Mouse (Mus musculus) forebrain, embryonic 11.5 days (tissue): ENCODE data around the gene Opcml. TPM values are rescaled to one million over a fixed set of nuclear protein-coding genes. Genes with fewer than 3 reads are reported as not detected.

Source experiments
- ATAC-seq: fragments of 200-750 bp; cut with Nextera tagmentation; replicated peaks from 2 replicates; pipeline ENCODE4 v1.8.0; 2017; ENCODE audit warnings: moderate TSS enrichment; ENCODE audit not compliant: low FRiP score
- DNase-seq: peaks from one replicate; pipeline ENCODE4 v3.0.0-alpha.2; 2017; ENCODE audit warnings: low spot score
- H3K27ac ChIP-seq: fragments of 300-500 bp; sonication (generic); 2 replicates; pipeline ENCODE4 v1.5.1; 2014; ENCODE audit warnings: low read depth, low read length
- H3K27me3 ChIP-seq: fragments of 300-500 bp; sonication (generic); 2 replicates; pipeline ENCODE4 v1.6.1; 2014; ENCODE audit warnings: mild to moderate bottlenecking, low read length, mixed read lengths; ENCODE audit not compliant: control insufficient read depth, insufficient read depth
- H3K36me3 ChIP-seq: fragments of 300-500 bp; sonication (generic); 2 replicates; pipeline ENCODE4 v1.6.1; 2014; ENCODE audit warnings: mild to moderate bottlenecking, low read length, moderate library complexity, mixed read lengths; ENCODE audit not compliant: control insufficient read depth, insufficient read depth
- H3K4me1 ChIP-seq: fragments of 300-500 bp; sonication (generic); replicated peaks from 2 replicates; pipeline ENCODE4 v1.6.1; 2014; ENCODE audit warnings: low read length, mixed read lengths; ENCODE audit not compliant: control insufficient read depth, insufficient read depth
- H3K4me2 ChIP-seq: fragments of 300-500 bp; sonication (generic); 2 replicates; pipeline ENCODE4 v1.6.1; 2014; ENCODE audit warnings: low read depth, mild to moderate bottlenecking, low read length, moderate library complexity, mixed read lengths; ENCODE audit not compliant: severe bottlenecking
- H3K4me3 ChIP-seq: fragments of 300-500 bp; sonication (generic); 2 replicates; pipeline ENCODE4 v1.5.1; 2014; ENCODE audit warnings: low read depth, low read length
- H3K9ac ChIP-seq: fragments of 300-500 bp; sonication (generic); 2 replicates; pipeline ENCODE4 v1.6.1; 2014; ENCODE audit warnings: low read length
- H3K9me3 ChIP-seq: fragments of 300-500 bp; sonication (generic); 2 replicates; pipeline ENCODE4 v1.6.1; 2016; ENCODE audit warnings: low read length, mixed read lengths; ENCODE audit not compliant: control insufficient read depth
- WGBS: fragments of 180-500 bp; shearing (Covaris S2); extraction: QIAGEN DNeasy Blood & Tissue Kit; methylation state at CpG from one replicate; pipeline ENCODE4 v1.1.7; 2014; 5-methylcytosine and 5-hydroxymethylcytosine counted together
- polyA plus RNA-seq: library from polyadenylated mRNA; unstranded; fragments of >200 nt; fragmentation: Nextera tagmentation; extraction: Ambion mirVana; gene quantifications from 2 replicates; pipeline ENCODE4 v1.2.1, GENCODE M21; 2014

The Opcml gene
- polyA plus RNA-seq, 1 experiment from 2014 or later, result 2.4 TPM

DNA sequence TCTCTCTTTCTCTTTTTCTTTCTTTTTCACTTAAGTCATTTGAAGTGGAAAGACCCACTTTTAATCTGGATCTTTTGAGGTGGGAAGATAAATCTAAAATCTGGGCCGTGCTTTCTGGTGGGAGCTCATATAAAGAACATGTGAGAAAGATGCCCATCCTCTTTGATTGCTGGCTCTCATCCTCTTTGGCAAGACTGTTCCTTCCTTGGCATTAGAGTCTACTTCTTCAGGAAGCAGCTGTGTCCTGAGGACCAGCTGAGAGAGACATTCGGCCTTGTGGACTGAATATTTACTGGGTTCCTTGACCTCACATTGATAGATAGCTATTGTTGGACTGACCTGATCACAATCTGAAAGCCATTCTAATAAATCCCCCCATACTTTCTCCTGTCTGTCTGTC, 331.3 kb downstream of the Opcml start:
- Histone ChIP-seq H3K9me3 (no peaks in the 10 kb centered on the region), H3K9ac (no peak overlapping the region), H3K4me3 (no peak overlapping the region), H3K27me3 (no peaks in the 10 kb centered on the region), H3K4me1 (no peaks in the 10 kb centered on the region), H3K36me3 (no peaks in the 10 kb centered on the region), H3K4me2 (no peak overlapping the region), H3K27ac (no peak overlapping the region)
- DNase-seq (no peak), ATAC-seq (no peak)
- 77% methylated on average over 2 of the region's 2 CpGs for WGBS

DNA sequence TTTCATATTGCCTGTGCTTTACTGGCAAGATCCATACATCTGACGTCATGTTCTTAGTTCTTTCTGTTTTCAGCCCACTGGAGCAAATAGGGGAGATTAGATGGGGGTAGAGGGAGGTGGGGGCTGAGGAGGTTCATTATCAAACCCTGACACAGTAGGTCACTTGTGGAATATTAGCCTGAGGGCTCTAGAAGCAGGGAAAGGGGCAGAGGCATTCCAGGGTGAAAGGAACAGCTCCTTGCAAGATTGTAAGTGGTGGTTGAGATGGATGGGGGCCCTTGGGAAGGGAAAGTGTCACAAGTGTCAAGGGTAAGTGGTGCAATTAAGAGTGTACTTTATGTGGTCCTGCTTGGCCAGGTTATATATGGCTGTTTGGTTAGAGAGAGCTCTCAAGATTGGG, 338.2 kb downstream of the Opcml start:
- no peaks in the 10 kb centered on the region for H3K4me1 ChIP-seq
- no peak for ATAC-seq
- 24% methylated on average over 1 of the region's 1 CpGs for WGBS

DNA sequence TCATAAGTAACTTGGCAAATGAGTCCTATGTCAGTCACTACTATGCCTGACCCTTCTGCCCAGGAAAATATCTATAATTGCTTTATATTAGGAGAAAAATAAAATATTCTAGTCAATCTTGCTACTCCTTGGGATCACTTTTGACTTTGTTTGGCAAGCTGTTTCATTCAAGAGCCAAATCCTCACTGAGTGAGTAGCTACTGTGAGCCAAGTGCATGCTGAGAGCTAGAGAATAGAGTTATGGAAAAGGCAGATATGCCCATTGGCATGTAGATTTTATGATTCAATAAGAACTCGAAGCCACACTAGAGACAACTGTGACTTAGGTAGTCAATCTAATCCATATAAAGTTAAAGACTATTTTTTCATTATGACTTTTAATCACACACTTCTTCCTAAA, 340.9 kb downstream of the Opcml start:
- Histone ChIP-seq H3K4me1 (no peaks in the 10 kb centered on the region; the same call in 1 of the 2 replicates), H3K9me3 (no peaks in the 10 kb centered on the region), H3K27me3 (no peaks in the 10 kb centered on the region), H3K4me2 (no peak overlapping the region), H3K9ac (no peak overlapping the region), H3K36me3 (no peaks in the 10 kb centered on the region), H3K4me3 (no peak overlapping the region), H3K27ac (no peak overlapping the region)
- ATAC-seq (no peak), DNase-seq (no peak)
- 96% methylated on average over 1 of the region's 1 CpGs for WGBS

More for the DNA sequence above, 338.2 kb downstream of the Opcml start:
- H3K36me3 ChIP-seq, result no peaks in the 10 kb centered on the region
- H3K4me2 ChIP-seq, result no peak overlapping the region
- no peaks in the 10 kb centered on the region for H3K27me3 ChIP-seq
- no peaks in the 10 kb centered on the region for H3K9me3 ChIP-seq
- no peak overlapping the region for H3K27ac ChIP-seq
- H3K9ac ChIP-seq, result no peak overlapping the region
- DNase-seq, result no peak
- H3K4me3 ChIP-seq, result no peak overlapping the region

DNA sequence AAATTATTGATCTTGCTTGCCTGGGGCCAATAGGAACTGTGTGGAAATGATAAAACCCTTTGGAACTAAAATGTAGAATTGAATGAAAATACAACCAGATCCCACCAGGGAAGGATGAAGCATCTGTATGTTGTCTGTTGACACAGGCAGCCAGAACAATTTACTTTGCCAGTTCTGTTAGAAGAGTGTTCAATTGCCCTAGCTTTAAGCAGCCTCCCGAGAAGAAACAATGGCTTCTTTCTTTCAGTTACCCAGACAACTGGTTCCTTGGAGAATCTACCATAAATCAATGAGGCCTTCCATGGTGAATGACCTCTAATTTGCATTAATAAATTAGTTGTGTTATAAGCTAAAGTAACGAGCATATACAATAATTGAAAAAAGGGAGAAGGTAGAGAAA, 346.0 kb downstream of the Opcml start:
- H3K27ac ChIP-seq, result no peak overlapping the region
- no peak overlapping the region for H3K4me3 ChIP-seq
- no peak overlapping the region for H3K9ac ChIP-seq
- H3K4me1 ChIP-seq, result no peaks in the 10 kb centered on the region; the same call in 1 of the 2 replicates
- ATAC-seq, result no peak
- no peaks in the 10 kb centered on the region for H3K9me3 ChIP-seq
- no peak for DNase-seq
- no peaks in the 10 kb centered on the region for H3K36me3 ChIP-seq
- no peaks in the 10 kb centered on the region for H3K27me3 ChIP-seq
- 7% methylated on average over 2 of the region's 2 CpGs for WGBS
- no peak overlapping the region for H3K4me2 ChIP-seq

DNA sequence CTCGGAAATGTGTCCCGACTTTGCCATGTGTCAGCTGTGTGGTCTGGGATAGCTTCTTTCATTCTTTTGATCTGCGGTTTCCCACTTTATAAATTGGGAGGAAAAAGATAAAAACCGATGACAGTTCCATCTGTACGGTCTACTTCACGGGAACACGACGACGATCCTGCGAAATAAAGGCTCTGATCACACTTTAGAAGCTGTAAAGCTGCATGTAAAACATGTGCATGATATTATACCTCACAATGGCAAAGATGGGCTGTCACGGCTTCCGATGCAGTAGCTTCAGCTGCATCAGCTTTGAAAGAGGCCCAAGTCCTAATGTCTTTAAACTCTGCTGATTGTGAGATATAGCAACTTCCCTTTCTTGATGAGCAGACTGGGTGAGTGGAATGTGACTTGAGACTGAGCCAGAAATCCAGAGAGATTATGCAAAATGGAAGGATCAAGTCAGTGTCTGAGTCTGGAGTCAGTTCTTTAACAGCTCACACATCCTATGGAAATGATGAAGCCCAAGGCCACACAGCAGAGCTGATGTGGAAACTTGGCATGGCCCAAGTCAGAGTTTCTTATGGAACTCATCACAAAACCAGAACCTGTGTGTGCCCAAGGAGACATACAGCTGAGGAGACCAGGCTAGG, 349.5 kb downstream of the Opcml start:
- no peak for DNase-seq
- H3K4me1 ChIP-seq, result no peaks in the 10 kb centered on the region; the same call in 1 of the 2 replicates
- no peak overlapping the region for H3K4me2 ChIP-seq
- no peaks in the 10 kb centered on the region for H3K9me3 ChIP-seq
- no peaks in the 10 kb centered on the region for H3K27me3 ChIP-seq
- no peak overlapping the region for H3K27ac ChIP-seq
- ATAC-seq, result no peak
- no peak overlapping the region for H3K9ac ChIP-seq
- H3K4me3 ChIP-seq, result no peak overlapping the region
- WGBS, result 90% methylated on average over 12 of the region's 12 CpGs
- H3K36me3 ChIP-seq, result no peaks in the 10 kb centered on the region

DNA sequence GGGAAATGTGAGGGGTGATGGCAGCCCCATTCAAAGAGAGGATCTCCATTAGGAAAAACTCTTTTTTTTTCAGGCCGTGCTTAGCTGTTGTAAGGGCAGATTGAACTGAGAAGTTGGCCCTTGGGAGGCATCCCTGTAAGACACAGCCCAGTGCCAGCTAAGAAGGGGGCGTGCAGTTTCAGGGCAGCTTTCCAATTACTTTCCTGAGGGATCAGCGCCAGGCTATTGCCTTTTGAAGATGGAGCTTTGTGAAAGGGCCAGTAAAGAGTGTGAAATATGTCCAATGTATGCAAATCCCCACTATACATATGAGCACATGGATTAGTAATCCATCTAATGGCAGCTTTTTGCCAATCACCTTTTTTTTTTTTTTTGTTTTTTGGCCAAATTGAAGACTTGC, 358.9 kb downstream of the Opcml start:
- ATAC-seq, result no peak
- no peaks in the 10 kb centered on the region for H3K36me3 ChIP-seq
- WGBS, result 72% methylated on average over 3 of the region's 3 CpGs

DNA sequence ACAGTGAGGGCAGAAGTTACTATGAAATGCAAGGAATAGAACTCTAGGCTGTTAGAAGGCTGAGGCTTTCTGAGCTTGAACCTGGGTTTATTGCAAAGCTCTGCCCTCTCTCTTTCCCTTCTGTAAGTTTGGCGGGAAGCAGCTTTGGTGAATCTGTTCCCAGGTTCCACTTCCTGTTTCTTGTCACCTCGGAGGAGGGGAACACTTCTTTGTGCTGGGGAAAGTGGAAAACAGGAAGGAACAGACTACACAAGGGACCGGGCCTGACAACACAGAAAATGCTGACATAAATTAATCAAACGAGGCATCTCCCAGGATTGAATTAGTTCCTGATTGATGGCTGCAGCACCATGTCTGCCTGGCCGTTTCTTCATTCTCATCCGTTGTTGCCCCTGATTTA, 363.2 kb downstream of the Opcml start:
- Histone ChIP-seq H3K27me3 (no peaks in the 10 kb centered on the region), H3K9me3 (no peaks in the 10 kb centered on the region), H3K4me2 (no peak overlapping the region), H3K4me3 (no peak overlapping the region), H3K4me1 (no peaks in the 10 kb centered on the region), H3K36me3 (no peaks in the 10 kb centered on the region), H3K9ac (no peak overlapping the region), H3K27ac (no peak overlapping the region)
- DNase-seq (no peak), ATAC-seq (no peak)
- 77% methylated on average over 6 of the region's 6 CpGs for WGBS

More for the DNA sequence above, 358.9 kb downstream of the Opcml start:
- Histone ChIP-seq H3K27ac (no peak overlapping the region), H3K9ac (no peak overlapping the region), H3K4me1 (no peaks in the 10 kb centered on the region), H3K4me3 (no peak overlapping the region), H3K27me3 (no peaks in the 10 kb centered on the region), H3K4me2 (no peak overlapping the region), H3K9me3 (no peaks in the 10 kb centered on the region)
- DNase-seq, result no peak

DNA sequence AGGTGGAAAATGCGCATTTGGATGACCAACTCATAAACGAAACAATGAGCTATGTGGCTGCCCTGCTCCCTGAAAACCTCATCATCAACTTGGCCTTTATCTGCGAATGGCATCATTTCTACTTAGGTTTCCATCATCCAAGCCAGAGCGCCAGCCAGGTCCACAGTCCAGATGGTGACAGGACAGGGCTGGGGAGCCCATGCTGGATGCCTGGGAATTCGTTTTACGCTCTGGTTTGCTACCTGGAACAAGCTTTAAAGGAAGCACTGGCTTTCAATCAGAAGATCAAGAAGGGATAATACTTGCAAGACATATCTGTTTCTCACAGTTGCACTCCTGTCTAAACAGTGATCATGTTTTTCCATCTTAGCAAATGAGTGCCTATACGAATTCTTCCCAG, 366.5 kb downstream of the Opcml start:
- no peak overlapping the region for H3K27ac ChIP-seq
- no peaks in the 10 kb centered on the region for H3K27me3 ChIP-seq
- DNase-seq, result no peak
- H3K4me3 ChIP-seq, result no peak overlapping the region
- H3K4me1 ChIP-seq, result no peaks in the 10 kb centered on the region
- 92% methylated on average over 7 of the region's 7 CpGs for WGBS
- H3K4me2 ChIP-seq, result no peak overlapping the region
- no peaks in the 10 kb centered on the region for H3K36me3 ChIP-seq
- no peaks in the 10 kb centered on the region for H3K9me3 ChIP-seq
- H3K9ac ChIP-seq, result no peak overlapping the region
- ATAC-seq, result no peak

DNA sequence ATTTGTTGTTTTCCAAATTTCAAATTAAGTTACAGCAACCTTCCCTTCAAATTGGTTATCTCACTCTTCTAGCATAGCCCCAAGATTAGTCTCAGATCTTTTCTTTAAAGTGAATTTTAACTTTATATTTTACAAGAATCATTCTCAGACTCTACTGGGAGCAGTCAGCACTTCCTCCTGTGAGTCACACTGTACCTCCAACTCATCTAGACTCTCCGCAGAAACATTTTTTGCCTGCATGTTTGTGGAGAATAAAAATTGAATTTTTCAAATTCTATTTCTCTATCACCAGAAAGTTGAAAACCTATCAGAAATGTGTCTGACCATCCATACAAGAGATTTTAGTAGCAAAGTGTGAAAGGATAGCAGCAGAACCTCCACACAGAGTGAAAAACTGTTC, 370.4 kb downstream of the Opcml start:
- H3K9me3 ChIP-seq, result no peaks in the 10 kb centered on the region
- H3K27me3 ChIP-seq, result no peaks in the 10 kb centered on the region
- no peak overlapping the region for H3K9ac ChIP-seq
- no peaks in the 10 kb centered on the region for H3K36me3 ChIP-seq
- H3K4me2 ChIP-seq, result no peak overlapping the region
- H3K27ac ChIP-seq, result no peak overlapping the region
- no peaks in the 10 kb centered on the region for H3K4me1 ChIP-seq
- no peak for ATAC-seq
- no peak overlapping the region for H3K4me3 ChIP-seq
- WGBS, result 94% methylated on average over 1 of the region's 1 CpGs
- no peak for DNase-seq
